Mouse (Mus musculus) MEL (cell line): Measurements from ENCODE around the gene Triobp. TPM values are rescaled to one million over a fixed set of nuclear protein-coding genes. Genes with fewer than 3 reads are reported as not detected.

Experiments
- DNase-seq: peaks from one replicate; pipeline ENCODE4 v3.0.0; 2011; ENCODE audit warnings: low read depth, low spot score
- H3K27ac ChIP-seq: 2 replicates; pipeline ENCODE4 v1.5.1; 2012; ENCODE audit warnings: low read depth, mild to moderate bottlenecking, control low read depth, low read length, moderate library complexity; ENCODE audit not compliant: control insufficient read depth
- H3K27me3 ChIP-seq, 2 experiments: fragments of 150-350 bp in 1 of 2; sonication (generic) in 1 of 2; 2 replicates each; pipeline ENCODE4 v1.6.1; 2012; ENCODE audit warnings: low read length in 2 of 2, mild to moderate bottlenecking in 2 of 2, improper control_type of control experiment in 1 of 2, moderate library complexity in 1 of 2; ENCODE audit not compliant: insufficient read depth in 2 of 2, control insufficient read depth in 1 of 2
- H3K36me3 ChIP-seq, 2 experiments: 2 replicates each; pipeline ENCODE4 v1.6.1; 2012 to 2014; ENCODE audit warnings: low read length in 2 of 2, improper control_type of control experiment in 1 of 2, inconsistent platforms in 1 of 2, mild to moderate bottlenecking in 1 of 2; ENCODE audit not compliant: insufficient read depth in 2 of 2, control insufficient read depth in 1 of 2
- H3K4me1 ChIP-seq, 2 experiments: fragments of 150-350 bp in 1 of 2; sonication (generic) in 1 of 2; 2 replicates each; pipeline ENCODE4 v1.6.1; 2012; ENCODE audit warnings: low read length in 2 of 2, improper control_type of control experiment in 1 of 2, mild to moderate bottlenecking in 1 of 2; ENCODE audit not compliant: insufficient read depth in 2 of 2, control insufficient read depth in 1 of 2
- H3K4me3 ChIP-seq, 2 experiments: fragments of 150-350 bp in 1 of 2; sonication (generic) in 1 of 2; 2 replicates each; pipeline ENCODE4 v1.5.1; 2012; ENCODE audit warnings: low read depth in 2 of 2, low read length in 2 of 2, mild to moderate bottlenecking in 2 of 2, moderate library complexity in 2 of 2, control low read depth in 1 of 2, improper control_type of control experiment in 1 of 2; ENCODE audit not compliant: control insufficient read depth in 1 of 2, insufficient read depth in 1 of 2
- H3K79me2 ChIP-seq: 2 replicates; pipeline ENCODE4 v1.6.1; 2012; ENCODE audit warnings: mild to moderate bottlenecking, low read length, moderate library complexity; ENCODE audit not compliant: control insufficient read depth, poor library complexity, insufficient read depth
- H3K9ac ChIP-seq: 2 replicates; pipeline ENCODE4 v1.6.1; 2012; ENCODE audit warnings: low read depth, mild to moderate bottlenecking, control low read depth, low read length, moderate library complexity; ENCODE audit not compliant: control insufficient read depth, poor library complexity, severe bottlenecking
- H3K9me3 ChIP-seq: fragments of 150-350 bp; sonication (generic); replicated peaks from 2 replicates; pipeline ENCODE4 v1.6.1; 2012; ENCODE audit warnings: mild to moderate bottlenecking, low read length, improper control_type of control experiment, moderate library complexity; ENCODE audit not compliant: insufficient read depth
- BHLHE40 ChIP-seq: IDR thresholded peaks from 2 replicates; pipeline ENCODE4 v1.6.1; 2012; ENCODE audit warnings: low read depth, mild to moderate bottlenecking, inconsistent platforms, low read length, improper control_type of control experiment, borderline replicate concordance
- CHD2 ChIP-seq: IDR thresholded peaks from 2 replicates; pipeline ENCODE4 v1.6.1; 2011; ENCODE audit warnings: low read length, improper control_type of control experiment
- CTCF ChIP-seq, 3 experiments: IDR thresholded peaks in 2 of 3; conservative IDR thresholded peaks in 1 of 3; 2 replicates each; pipeline ENCODE4 v1.5.1; 2011 to 2012; ENCODE audit warnings: low read length in 3 of 3, low read depth in 2 of 3, mild to moderate bottlenecking in 2 of 3, improper control_type of control experiment in 1 of 3, inconsistent platforms in 1 of 3, mixed read lengths in 1 of 3, moderate library complexity in 1 of 3; ENCODE audit not compliant: control insufficient read depth in 1 of 3, insufficient read depth in 1 of 3, poor library complexity in 1 of 3, severe bottlenecking in 1 of 3
- E2F4 ChIP-seq: IDR thresholded peaks from 2 replicates; pipeline ENCODE4 v1.6.1; 2011; ENCODE audit warnings: low read depth, low read length, improper control_type of control experiment, borderline replicate concordance
- ELF1 ChIP-seq: IDR thresholded peaks from 2 replicates; pipeline ENCODE4 v1.6.1; 2014; ENCODE audit warnings: low read depth, mild to moderate bottlenecking, inconsistent platforms, low read length, improper control_type of control experiment, moderate library complexity
- EP300 ChIP-seq, 2 experiments: IDR thresholded peaks; 2 replicates each; pipeline ENCODE4 v1.6.1; 2011; ENCODE audit warnings: improper control_type of control experiment in 2 of 2, low read length in 2 of 2, low read depth in 1 of 2, mild to moderate bottlenecking in 1 of 2
- ETS1 ChIP-seq: IDR thresholded peaks from 2 replicates; pipeline ENCODE4 v1.6.1; 2012; ENCODE audit warnings: low read depth, mild to moderate bottlenecking, inconsistent platforms, low read length, improper control_type of control experiment, moderate library complexity
- GABPA ChIP-seq: IDR thresholded peaks from 2 replicates; pipeline ENCODE4 v1.6.1; 2012; ENCODE audit warnings: low read depth, mild to moderate bottlenecking, inconsistent platforms, low read length, improper control_type of control experiment, moderate library complexity
- GATA1 ChIP-seq: IDR thresholded peaks from 2 replicates; pipeline ENCODE4 v1.6.1; 2011; ENCODE audit warnings: low read depth, low read length, improper control_type of control experiment
- JUND ChIP-seq: IDR thresholded peaks from 2 replicates; pipeline ENCODE4 v1.6.1; 2011; ENCODE audit warnings: low read depth, mild to moderate bottlenecking, improper control_type of control experiment, low read length
- KAT2A ChIP-seq: conservative IDR thresholded peaks from 2 replicates; pipeline ENCODE4 v1.6.1; 2012; ENCODE audit warnings: low read depth, low read length, improper control_type of control experiment, inconsistent platforms
- MAFK ChIP-seq: IDR thresholded peaks from 2 replicates; pipeline ENCODE4 v1.6.1; 2011; ENCODE audit warnings: low read depth, mild to moderate bottlenecking, low read length, improper control_type of control experiment, borderline replicate concordance
- MAZ ChIP-seq: IDR thresholded peaks from 2 replicates; pipeline ENCODE4 v1.6.1; 2012; ENCODE audit warnings: low read depth, mild to moderate bottlenecking, inconsistent platforms, low read length, improper control_type of control experiment
- MXI1 ChIP-seq: IDR thresholded peaks from 2 replicates; pipeline ENCODE4 v1.6.1; 2011; ENCODE audit warnings: mild to moderate bottlenecking, low read depth, low read length, improper control_type of control experiment
- POLR2A ChIP-seq, 2 experiments: IDR thresholded peaks; 2 replicates each; pipeline ENCODE4 v1.6.1; 2011 to 2012; ENCODE audit warnings: low read length in 2 of 2, mild to moderate bottlenecking in 2 of 2, control low read depth in 1 of 2, improper control_type of control experiment in 1 of 2, low read depth in 1 of 2, moderate library complexity in 1 of 2; ENCODE audit not compliant: control insufficient read depth in 1 of 2, insufficient read depth in 1 of 2, poor library complexity in 1 of 2
- POLR2AphosphoS2 ChIP-seq: IDR thresholded peaks from 2 replicates; pipeline ENCODE4 v1.6.1; 2011; ENCODE audit warnings: low read length, improper control_type of control experiment
- POLR2AphosphoS5 ChIP-seq: IDR thresholded peaks from 2 replicates; pipeline ENCODE4 v1.6.1; 2012; ENCODE audit warnings: low read depth, borderline replicate concordance, mild to moderate bottlenecking, inconsistent platforms, low read length, moderate library complexity, mixed read lengths
- RAD21 ChIP-seq: IDR thresholded peaks from 2 replicates; pipeline ENCODE4 v1.6.1; 2011; ENCODE audit warnings: mild to moderate bottlenecking, low read depth, low read length, improper control_type of control experiment
- SIN3A ChIP-seq: IDR thresholded peaks from 2 replicates; pipeline ENCODE4 v1.6.1; 2012; ENCODE audit warnings: low read length, improper control_type of control experiment, inconsistent platforms
- SMC3 ChIP-seq: IDR thresholded peaks from 2 replicates; pipeline ENCODE4 v1.6.1; 2011; ENCODE audit warnings: low read depth, low read length, improper control_type of control experiment
- TCF12 ChIP-seq: IDR thresholded peaks from 2 replicates; pipeline ENCODE4 v1.6.1; 2014; ENCODE audit warnings: low read depth, mild to moderate bottlenecking, inconsistent platforms, low read length, improper control_type of control experiment, moderate library complexity
- UBTF ChIP-seq: IDR thresholded peaks from 2 replicates; pipeline ENCODE4 v1.6.1; 2012; ENCODE audit warnings: low read depth, mild to moderate bottlenecking, inconsistent platforms, low read length, improper control_type of control experiment, moderate library complexity, borderline replicate concordance; ENCODE audit not compliant: insufficient read depth
- USF1 ChIP-seq: IDR thresholded peaks from 2 replicates; pipeline ENCODE4 v1.6.1; 2014; ENCODE audit warnings: low read depth, mild to moderate bottlenecking, inconsistent platforms, low read length, improper control_type of control experiment, moderate library complexity
- USF2 ChIP-seq, 2 experiments: IDR thresholded peaks; 2 replicates each; pipeline ENCODE4 v1.6.1; 2011 to 2012; ENCODE audit warnings: improper control_type of control experiment in 2 of 2, low read length in 2 of 2, borderline replicate concordance in 1 of 2, inconsistent platforms in 1 of 2, low read depth in 1 of 2, mild to moderate bottlenecking in 1 of 2; ENCODE audit not compliant: insufficient read depth in 1 of 2
- ZMIZ1 ChIP-seq: IDR thresholded peaks from 2 replicates; pipeline ENCODE4 v1.6.1; 2012; ENCODE audit warnings: low read depth, mild to moderate bottlenecking, inconsistent platforms, low read length, improper control_type of control experiment, moderate library complexity
- ZNF384 ChIP-seq: IDR thresholded peaks from 2 replicates; pipeline ENCODE4 v1.6.1; 2012; ENCODE audit warnings: low read depth, mild to moderate bottlenecking, inconsistent platforms, low read length, improper control_type of control experiment
- polyA plus RNA-seq, 2 experiments: library from polyadenylated mRNA; stranded (reverse) in 1 of 2; unstranded in 1 of 2; fragments of >175 nt in 1 of 2; fragments of >200 nt in 1 of 2; gene quantifications; 2 replicates each; pipeline versions ENCODE4 v1.2.1 to v1.2.4; 2012; ENCODE audit warnings: low replicate concordance in 2 of 2, low read depth in 1 of 2; ENCODE audit not compliant: insufficient read length in 2 of 2, insufficient read depth in 1 of 2, missing spikeins in 1 of 2
- total RNA-seq: library from RNA; depleted of rRNA; stranded (reverse); fragments of 300-350 nt; gene quantifications from 2 replicates; pipeline ENCODE4 v1.2.3, GENCODE M21; 2012

Triobp gene
- total and polyA plus RNA-seq, 3 experiments: 18.4 to 31.3 TPM; not detected in 1

GRCm38 (mm10) chr15:79003079-79003478 lies 55.6 kb downstream of the Triobp start:
- TF ChIP-seq USF2 (IDR thresholded peaks at IDR 0.05; ENCODE audit: borderline replicate concordance in 1 of 2, insufficient read depth in 1 of 2, low read depth in 1 of 2, low read length in 2 of 2) (no peak), JUND (no peak), GABPA (no peak), KAT2A (no peak), MAFK (no peak)
- TF ChIP-seq, all 39 proteins: peak for 0
- no peak overlapping the region for H3K9ac ChIP-seq
- H3K27ac ChIP-seq: no peak overlapping the region
- H3K27me3 ChIP-seq: no peaks in the 10 kb centered on the region
- H3K9me3 ChIP-seq: no peaks in the 10 kb centered on the region
- no peaks in the 10 kb centered on the region; a peak in 1 of 4 replicates for H3K36me3 ChIP-seq
- no peaks in the 10 kb centered on the region for H3K79me2 ChIP-seq
- DNase-seq: no peak
- H3K4me1 ChIP-seq: no peaks in the 10 kb centered on the region
- H3K4me3 ChIP-seq: no peak overlapping the region

DNA sequence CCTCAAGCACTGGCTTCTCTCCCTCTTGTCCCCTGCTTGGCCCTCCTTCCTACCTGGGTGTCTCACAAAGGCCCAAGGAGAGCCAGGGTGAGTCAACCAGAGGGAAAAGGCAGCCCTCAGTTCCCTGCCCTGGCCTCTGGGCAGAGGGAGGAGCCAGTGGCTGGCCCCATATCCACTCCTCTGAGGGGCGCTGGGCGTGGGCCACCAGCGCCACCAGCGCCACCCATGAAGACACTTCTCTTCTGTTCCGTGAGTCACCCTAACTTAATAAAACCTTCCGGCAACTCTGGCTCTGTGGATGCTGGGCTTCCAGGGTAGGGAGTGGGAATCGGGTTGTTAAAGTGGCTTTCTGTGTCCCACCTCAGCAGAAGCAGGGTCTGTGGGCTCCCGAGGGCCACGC lies 58.1 kb downstream of the Triobp start:
- Histone ChIP-seq H3K4me3 (no peak overlapping the region), H3K79me2 (no peaks in the 10 kb centered on the region), H3K9me3 (no peaks in the 10 kb centered on the region), H3K27me3 (no peaks in the 10 kb centered on the region), H3K4me1 (no peaks in the 10 kb centered on the region), H3K36me3 (no peaks in the 10 kb centered on the region; a peak in 1 of 4 replicates), H3K9ac (no peak overlapping the region), H3K27ac (no peak overlapping the region)
- TF ChIP-seq POLR2A (IDR thresholded peaks at IDR 0.05; ENCODE audit: control insufficient read depth in 1 of 2, insufficient read depth in 1 of 2, low read depth in 1 of 2, low read length in 2 of 2, poor library complexity in 1 of 2) (no peak), ZMIZ1 (no peak), CHD2 (no peak), SMC3 (no peak), EP300 (IDR thresholded peaks at IDR 0.05; ENCODE audit: low read depth in 1 of 2, low read length in 2 of 2) (no peak), MAFK (no peak), UBTF (no peak), ETS1 (no peak), MXI1 (no peak), POLR2AphosphoS5 (no peak), RAD21 (no peak), GATA1 (no peak)
- DNase-seq: no peak

DNA sequence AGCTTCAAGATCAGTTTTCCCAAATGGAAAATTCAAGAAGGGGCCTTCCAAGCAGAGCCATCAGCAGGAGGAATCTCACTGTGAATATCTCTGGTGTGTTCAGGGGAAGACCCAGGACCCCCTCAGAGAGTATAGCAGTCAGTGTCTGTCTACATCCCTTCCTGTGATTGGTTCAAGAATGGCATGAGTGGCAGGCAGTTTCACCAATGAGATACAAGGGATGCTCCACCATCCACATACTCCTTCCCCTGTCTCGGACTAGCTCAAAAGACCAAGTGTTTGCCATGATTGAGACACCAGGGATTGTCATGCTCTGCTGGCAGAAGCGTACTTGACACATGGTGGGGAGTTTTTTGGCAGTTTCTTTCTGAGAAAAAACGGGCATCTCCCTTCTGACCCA lies 59.1 kb downstream of the Triobp start:
- Histone ChIP-seq H3K4me3 (no peak overlapping the region), H3K79me2 (no peaks in the 10 kb centered on the region), H3K9me3 (no peaks in the 10 kb centered on the region), H3K4me1 (no peaks in the 10 kb centered on the region), H3K27ac (no peak overlapping the region), H3K9ac (no peak overlapping the region), H3K36me3 (no peaks in the 10 kb centered on the region; a peak in 1 of 4 replicates), H3K27me3 (no peaks in the 10 kb centered on the region)
- DNase-seq: peak; percentile 48
- TF ChIP-seq ZNF384 (no peak), TCF12 (no peak), ELF1 (no peak), USF1 (no peak), BHLHE40 (no peak), POLR2AphosphoS2 (no peak), POLR2A (IDR thresholded peaks at IDR 0.05; ENCODE audit: control insufficient read depth in 1 of 2, insufficient read depth in 1 of 2, low read depth in 1 of 2, low read length in 2 of 2, poor library complexity in 1 of 2) (no peak), KAT2A (no peak), E2F4 (no peak), POLR2AphosphoS5 (no peak), RAD21 (no peak), SIN3A (no peak), GABPA (no peak), CTCF (IDR thresholded peaks at IDR 0.05 in 2 of 3, conservative IDR thresholded peaks at IDR 0.05 in 1 of 3; ENCODE audit: control insufficient read depth in 1 of 3, insufficient read depth in 1 of 3, low read depth in 2 of 3, low read length in 3 of 3, poor library complexity in 1 of 3, severe bottlenecking in 1 of 3) (no peak), UBTF (no peak), MAZ (no peak)
